Mouse (Mus musculus) embryonic facial prominence, embryonic 12.5 days (tissue): ENCODE measurements around the gene Sh3bp5l. TPM values are rescaled to one million over a fixed set of nuclear protein-coding genes. Genes with fewer than 3 reads are reported as not detected.
"Not testable (repeated sequence)": the region's sequence is repeated elsewhere in the genome, so short reads cannot be mapped to it uniquely, and the experiment has no call there.

Experiments
- ATAC-seq: fragments of 200-750 bp; cut with Nextera tagmentation; 2 replicates; pipeline ENCODE4 v1.8.0; 2017; ENCODE audit not compliant: insufficient number of reproducible peaks, insufficient read depth, low FRiP score, low TSS enrichment
- H3K27ac ChIP-seq: fragments of 300-500 bp; sonication (generic); 2 replicates; pipeline ENCODE4 v1.5.1; 2016; ENCODE audit warnings: mild to moderate bottlenecking
- H3K27me3 ChIP-seq: fragments of 300-500 bp; sonication (generic); 2 replicates; pipeline ENCODE4 v1.6.1; 2016; ENCODE audit warnings: mild to moderate bottlenecking, moderate library complexity
- H3K36me3 ChIP-seq: fragments of 300-500 bp; sonication (generic); 2 replicates; pipeline ENCODE4 v1.6.1; 2016; ENCODE audit warnings: mild to moderate bottlenecking
- H3K4me1 ChIP-seq: fragments of 300-500 bp; sonication (generic); 2 replicates; pipeline ENCODE4 v1.6.1; 2016
- H3K4me2 ChIP-seq: fragments of 300-500 bp; sonication (generic); replicated peaks from 2 replicates; pipeline ENCODE4 v1.6.1; 2016; ENCODE audit warnings: mild to moderate bottlenecking, moderate library complexity
- H3K4me3 ChIP-seq: fragments of 300-500 bp; sonication (generic); 2 replicates; pipeline ENCODE4 v1.5.1; 2016; ENCODE audit warnings: mild to moderate bottlenecking
- H3K9ac ChIP-seq: fragments of 300-500 bp; sonication (generic); 2 replicates; pipeline ENCODE4 v1.6.1; 2016; ENCODE audit warnings: mild to moderate bottlenecking, moderate library complexity
- H3K9me3 ChIP-seq: fragments of 300-500 bp; sonication (generic); 2 replicates; pipeline ENCODE4 v1.6.1; 2016; ENCODE audit warnings: mild to moderate bottlenecking, moderate library complexity
- WGBS: fragments of 180-500 bp; shearing (Covaris S2); methylation state at CpG from one replicate; pipeline ENCODE4 v1.1.7; 2016; 5-methylcytosine and 5-hydroxymethylcytosine counted together
- polyA plus RNA-seq: library from polyadenylated mRNA; unstranded; fragments of >200 nt; fragmentation: Nextera tagmentation; extraction: Ambion mirVana; gene quantifications from 2 replicates; pipeline ENCODE4 v1.2.1, GENCODE M21; 2016

The Sh3bp5l gene
- polyA plus RNA-seq, 1 experiment from 2014 or later: 38.2 TPM

GRCm38 (mm10) chr11:58354927-58355326 lies 24.4 kb downstream of the Sh3bp5l start:
- no peak overlapping the region for H3K4me2 ChIP-seq
- H3K4me1 ChIP-seq: 0 out of 2 replicates have a peak, but pooled peaks cover 2% of the 10 kb centered on the region
- no peak for ATAC-seq
- no peaks in the 10 kb centered on the region for H3K36me3 ChIP-seq
- H3K9ac ChIP-seq: no peak overlapping the region
- H3K27me3 ChIP-seq: no peaks in the 10 kb centered on the region
- no peak overlapping the region for H3K27ac ChIP-seq
- 80% methylated on average over 3 of the region's 3 CpGs for WGBS
- H3K4me3 ChIP-seq: no peak overlapping the region
- H3K9me3 ChIP-seq: no peaks in the 10 kb centered on the region

DNA sequence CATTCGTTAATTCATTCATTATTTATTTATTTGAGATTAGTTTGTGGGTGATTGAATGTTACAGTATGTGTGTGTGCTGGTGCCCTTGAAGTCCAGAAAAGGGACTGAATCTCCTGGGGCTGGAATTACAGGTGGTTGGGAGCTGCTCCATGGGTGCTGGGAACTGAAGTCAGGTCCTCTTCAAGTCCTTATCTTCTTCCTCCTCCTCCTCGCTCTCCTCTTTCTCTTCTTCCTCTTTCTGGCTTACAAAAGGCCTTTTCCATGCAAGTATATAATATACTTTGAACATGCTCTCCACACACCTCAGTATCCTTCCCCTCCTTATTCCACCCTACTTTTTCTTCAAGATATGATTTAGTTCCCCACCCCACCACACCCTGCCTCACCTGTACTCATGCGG lies 26.5 kb downstream of the Sh3bp5l start:
- Histone ChIP-seq H3K9me3 (no peaks in the 10 kb centered on the region), H3K4me2 (no peak overlapping the region), H3K4me1 (0 out of 2 replicates have a peak, but pooled peaks cover 2% of the 10 kb centered on the region), H3K27me3 (no peaks in the 10 kb centered on the region), H3K36me3 (no peaks in the 10 kb centered on the region), H3K9ac (no peak overlapping the region), H3K4me3 (no peak overlapping the region), H3K27ac (no peak overlapping the region)
- ATAC-seq: no peak
- WGBS: 93% methylated on average over 3 of the region's 3 CpGs

GRCm38 (mm10) chr11:58357844-58358534 lies 27.5 kb downstream of the Sh3bp5l start:
- Histone ChIP-seq H3K9ac (no peak overlapping the region), H3K4me2 (no peak overlapping the region), H3K27ac (no peak overlapping the region), H3K4me1 (0 out of 2 replicates have a peak, but pooled peaks cover 2% of the 10 kb centered on the region), H3K9me3 (no peaks in the 10 kb centered on the region), H3K27me3 (no peaks in the 10 kb centered on the region), H3K36me3 (no peaks in the 10 kb centered on the region), H3K4me3 (no peak overlapping the region)
- no peak for ATAC-seq
- 89% methylated on average over 6 of the region's 6 CpGs for WGBS

DNA sequence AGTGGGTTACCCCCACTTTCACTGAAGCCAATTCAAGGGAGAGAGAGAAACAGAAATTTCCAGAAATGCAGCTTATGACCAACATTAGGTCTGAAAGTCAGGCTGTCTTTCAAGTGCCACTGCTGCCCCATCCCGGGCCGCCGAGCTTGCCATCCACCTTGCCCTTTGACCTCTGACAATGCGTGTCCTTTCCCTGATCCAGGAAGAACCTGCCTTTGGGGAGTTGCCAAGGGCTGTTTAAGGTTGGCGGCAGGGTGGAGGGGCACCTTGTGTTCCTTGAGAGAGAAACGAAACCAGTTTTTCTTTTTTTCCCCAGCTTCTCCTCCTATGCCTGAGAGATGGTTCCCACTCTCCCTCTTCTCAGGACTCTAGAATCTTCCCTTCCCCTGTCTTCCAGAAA lies 32.0 kb downstream of the Sh3bp5l start:
- not testable (repeated sequence) for H3K27me3 ChIP-seq, H3K9me3 ChIP-seq, H3K4me2 ChIP-seq, H3K4me3 ChIP-seq, H3K36me3 ChIP-seq, H3K9ac ChIP-seq, ATAC-seq, H3K27ac ChIP-seq, H3K4me1 ChIP-seq
- WGBS: no CpG with 5 or more reads among the region's 6 CpGs

- Histone ChIP-seq H3K4me3 (no peak overlapping the region), H3K27ac (no peak overlapping the region), H3K9ac (no peak overlapping the region), H3K9me3 (no peaks in the 10 kb centered on the region), H3K4me2 (no peak overlapping the region), H3K27me3 (no peaks in the 10 kb centered on the region), H3K4me1 (no peaks in the 10 kb centered on the region), H3K36me3 (no peaks in the 10 kb centered on the region)
- ATAC-seq: no peak
- WGBS: 72% methylated on average over 3 of the region's 3 CpGs
These were observed 33.9 kb downstream of the Sh3bp5l start for GRCm38 (mm10) chr11:58364454-58364853.

GRCm38 (mm10) chr11:58366191-58366590 lies 35.7 kb downstream of the Sh3bp5l start:
- H3K36me3 ChIP-seq, H3K4me1 ChIP-seq, H3K9me3 ChIP-seq, H3K4me3 ChIP-seq, H3K4me2 ChIP-seq, H3K9ac ChIP-seq, H3K27ac ChIP-seq, H3K27me3 ChIP-seq, ATAC-seq: not testable (repeated sequence)
- WGBS: no CpG with 5 or more reads among the region's 6 CpGs

DNA sequence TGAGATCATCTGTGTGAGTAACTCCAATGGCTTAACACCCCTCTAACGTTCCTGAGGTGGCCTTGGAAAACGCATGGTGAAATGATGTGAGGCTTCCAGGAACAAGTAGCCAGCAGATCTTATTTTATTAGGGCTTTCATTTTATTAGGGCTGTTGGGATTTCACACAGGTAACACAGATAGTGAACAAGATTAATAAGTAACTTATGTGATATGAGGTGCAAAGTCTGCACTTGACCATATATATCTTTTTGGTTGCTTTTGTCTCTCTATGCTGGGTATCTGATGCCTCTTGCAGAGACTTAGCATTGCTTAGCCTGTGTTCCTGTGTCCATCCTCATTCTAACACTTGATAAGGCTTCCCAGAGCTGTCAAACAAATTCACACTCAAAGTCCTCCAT lies 46.7 kb downstream of the Sh3bp5l start:
- H3K27me3 ChIP-seq: no peaks in the 10 kb centered on the region
- H3K4me1 ChIP-seq: no peaks in the 10 kb centered on the region
- 84% methylated on average over 2 of the region's 2 CpGs for WGBS
- H3K4me3 ChIP-seq: no peak overlapping the region
- no peaks in the 10 kb centered on the region for H3K9me3 ChIP-seq
- no peak overlapping the region for H3K4me2 ChIP-seq
- no peak overlapping the region for H3K9ac ChIP-seq
- no peak overlapping the region for H3K27ac ChIP-seq
- H3K36me3 ChIP-seq: no peaks in the 10 kb centered on the region
- ATAC-seq: no peak

DNA sequence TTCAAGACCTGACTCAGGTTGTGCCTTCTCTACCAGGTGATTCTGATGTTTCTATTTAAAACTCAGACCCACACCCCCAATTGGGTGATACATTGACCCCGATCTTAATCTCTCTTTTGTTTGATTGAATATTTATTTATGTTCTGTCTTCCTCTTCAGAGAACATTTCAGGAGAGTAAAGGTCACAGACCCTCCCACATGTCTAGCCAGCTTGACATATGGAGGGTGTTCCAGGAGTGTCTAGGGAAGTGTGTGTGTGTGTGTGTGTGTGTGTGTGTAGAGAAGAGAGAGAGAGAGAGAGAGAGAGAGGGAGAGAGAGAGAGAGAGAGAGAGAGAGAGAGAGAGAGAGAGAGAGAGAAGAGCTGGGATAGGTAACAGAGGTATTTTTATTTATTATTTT lies 47.2 kb downstream of the Sh3bp5l start:
- H3K4me2 ChIP-seq: no peak overlapping the region
- no peak overlapping the region for H3K4me3 ChIP-seq
- H3K9me3 ChIP-seq: no peaks in the 10 kb centered on the region
- H3K9ac ChIP-seq: no peak overlapping the region
- WGBS: 77% methylated on average over 1 of the region's 1 CpGs
- no peaks in the 10 kb centered on the region for H3K4me1 ChIP-seq
- no peak overlapping the region for H3K27ac ChIP-seq
- ATAC-seq: no peak
- H3K27me3 ChIP-seq: no peaks in the 10 kb centered on the region
- no peaks in the 10 kb centered on the region for H3K36me3 ChIP-seq

- WGBS: 88% methylated on average over 3 of the region's 3 CpGs
- no peak within 1 kb of the TSS for H3K9ac ChIP-seq
- ATAC-seq: no peak
- H3K9me3 ChIP-seq: no peaks in the 10 kb centered on the region
- H3K4me2 ChIP-seq: no peak within 1 kb of the TSS
- H3K36me3 ChIP-seq: no peaks in the 10 kb centered on the region
- no peak within 1 kb of the TSS for H3K4me3 ChIP-seq
- H3K27me3 ChIP-seq: no peaks in the 10 kb centered on the region
- no peak within 1 kb of the TSS for H3K27ac ChIP-seq
- H3K4me1 ChIP-seq: no peaks in the 10 kb centered on the region
These were observed 48.3 kb downstream of the Sh3bp5l start, which contains the start of gene Lypd8 for GRCm38 (mm10) chr11:58378763-58379278. Lypd8 (plus strand) TSS chr11:58379043.

- H3K4me3 ChIP-seq: no peak overlapping the region
- H3K4me1 ChIP-seq: no peaks in the 10 kb centered on the region
- H3K36me3 ChIP-seq: no peaks in the 10 kb centered on the region
- H3K9ac ChIP-seq: no peak overlapping the region
- H3K27ac ChIP-seq: no peak overlapping the region
- H3K4me2 ChIP-seq: no peak overlapping the region
- H3K9me3 ChIP-seq: no peaks in the 10 kb centered on the region
- no peak for ATAC-seq
- 93% methylated on average over 1 of the region's 1 CpGs for WGBS
- no peaks in the 10 kb centered on the region for H3K27me3 ChIP-seq
These were observed 49.0 kb downstream of the Sh3bp5l start for GRCm38 (mm10) chr11:58379516-58379915.

GRCm38 (mm10) chr11:58382471-58382870 lies 51.9 kb downstream of the Sh3bp5l start:
- WGBS: 90% methylated on average over 6 of the region's 6 CpGs
- Histone ChIP-seq H3K4me3 (no peak overlapping the region), H3K27ac (no peak overlapping the region)

More at GRCm38 (mm10) chr11:58382471-58382870, 51.9 kb downstream of the Sh3bp5l start:
- Histone ChIP-seq H3K9ac (no peak overlapping the region), H3K9me3 (no peaks in the 10 kb centered on the region), H3K4me1 (no peaks in the 10 kb centered on the region), H3K4me2 (no peak overlapping the region), H3K36me3 (no peaks in the 10 kb centered on the region), H3K27me3 (no peaks in the 10 kb centered on the region)
- ATAC-seq: no peak
